Mouse (Mus musculus) gastrocnemius, adult 18-20 months (tissue): ENCODE measurements around the gene Lin52. TPM values are rescaled to one million over a fixed set of nuclear protein-coding genes. Genes with fewer than 3 reads are reported as not detected.

ENCODE experiments used
- DNase-seq: peaks from one replicate; pipeline ENCODE4 v3.0.0; 2021; ENCODE audit warnings: low spot score
- long read RNA-seq, 2 experiments: library from polyadenylated mRNA; stranded (forward); transcript quantifications; one replicate each; pipeline ENCODE4 v2.0.0; 2021
- total RNA-seq, 2 experiments: library from RNA; stranded (reverse); gene quantifications; 2 replicates each; pipeline ENCODE4 v1.2.3; 2021

Gene Lin52
- total RNA-seq, result 1 to 10 TPM; 7.4 to 9.2 TPM
- long read RNA-seq, experiment 1, transcript Lin52-201 (6 exons, 2,270 nt), result major isoform, 17 of 19 reads
- long read RNA-seq, experiment 1, partial matches to known transcripts, result 0 of 19 reads
- long read RNA-seq, experiment 1, other reads (novel, unspliced or antisense), result 2 of 19 reads
- long read RNA-seq, experiment 2, transcript Lin52-201 (6 exons, 2,270 nt), result major isoform, 20 of 25 reads
- long read RNA-seq, experiment 2, partial matches to known transcripts, result 1 of 25 reads
- long read RNA-seq, experiment 2, other reads (novel, unspliced or antisense), result 4 of 25 reads

GRCm38 (mm10) chr12:84450718-84451646 is at the start of gene Lin52, which contains the start of gene Aldh6a1:
Gene Lin52, plus strand, starts transcription at chr12:84451422.
Gene Aldh6a1, minus strand, starts transcription at chr12:84451004.
- peak; percentile 99 for DNase-seq

- DNase-seq, result no peak
Observed at GRCm38 (mm10) chr12:84402923-84403322, 48.3 kb upstream of the Lin52 start.

GRCm38 (mm10) chr12:84404541-84404940 is 46.7 kb upstream of the Lin52 start:
- DNase-seq, result no peak

DNA sequence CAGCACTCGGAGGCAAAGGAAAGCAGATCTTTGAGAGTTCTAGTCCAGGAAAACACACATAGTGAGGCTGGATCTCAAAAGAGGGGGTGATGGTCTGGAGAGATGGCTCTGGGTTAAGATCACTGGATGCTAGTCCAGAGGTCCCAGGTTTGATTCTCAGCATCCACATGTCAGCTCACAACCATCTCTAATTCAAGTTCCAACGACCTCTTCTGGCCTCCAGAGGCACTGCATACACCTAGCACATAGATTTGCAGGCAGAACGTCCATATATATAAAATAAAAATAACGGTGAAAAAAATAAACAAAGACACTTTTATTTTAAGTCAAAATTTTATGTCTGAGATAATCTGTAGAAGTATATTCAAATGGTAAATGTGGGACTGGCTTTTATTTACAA is 44.0 kb upstream of the Lin52 start:
- DNase-seq, result no peak

GRCm38 (mm10) chr12:84407874-84408818 is 43.1 kb upstream of the Lin52 start:
- no peak for DNase-seq

- DNase-seq, result peak; percentile 89
Observed at GRCm38 (mm10) chr12:84408819-84409507, 42.3 kb upstream of the Lin52 start, which contains the start of the genes Entpd5 and Bbof1. Gene Entpd5, minus strand, starts transcription at chr12:84409029. Gene Bbof1, plus strand, starts transcription at chr12:84409071.

- peak; percentile 73 for DNase-seq
Observed at GRCm38 (mm10) chr12:84416834-84417604, 34.2 kb upstream of the Lin52 start, which contains the start of gene Rnf113a2. Gene Rnf113a2, plus strand, starts transcription at chr12:84417196.

DNA sequence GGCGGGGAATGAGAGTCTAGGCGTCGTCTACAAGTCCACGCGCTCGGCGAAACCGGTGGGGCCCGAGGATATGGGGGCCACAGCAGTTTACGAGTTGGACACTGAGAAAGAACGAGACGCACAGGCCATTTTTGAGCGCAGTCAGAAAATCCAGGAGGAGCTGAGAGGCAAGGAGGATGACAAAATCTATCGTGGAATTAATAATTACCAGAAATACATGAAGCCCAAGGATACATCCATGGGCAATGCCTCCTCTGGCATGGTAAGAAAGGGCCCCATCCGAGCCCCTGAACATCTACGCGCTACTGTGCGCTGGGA is 33.7 kb upstream of the Lin52 start:
- DNase-seq, result no peak

DNA sequence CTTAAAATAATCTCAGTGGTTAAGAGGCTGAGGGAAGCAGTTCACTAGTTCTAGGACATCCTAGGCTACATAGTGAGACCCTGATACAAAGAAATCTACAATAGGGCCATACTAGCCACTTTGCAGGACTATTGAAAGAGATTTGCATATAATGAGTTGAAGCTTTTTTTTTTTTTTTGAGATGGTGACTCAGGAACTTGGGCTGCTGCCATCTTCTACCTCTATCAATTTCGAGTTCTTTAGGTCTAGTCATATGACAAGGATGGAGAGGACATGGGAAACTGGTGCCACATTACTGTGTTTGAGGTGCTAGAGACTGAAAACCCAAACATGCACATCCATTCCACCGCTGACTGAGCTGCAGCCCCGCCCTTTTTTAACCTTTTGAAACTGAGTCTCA is 27.2 kb upstream of the Lin52 start:
- DNase-seq, result no peak

DNA sequence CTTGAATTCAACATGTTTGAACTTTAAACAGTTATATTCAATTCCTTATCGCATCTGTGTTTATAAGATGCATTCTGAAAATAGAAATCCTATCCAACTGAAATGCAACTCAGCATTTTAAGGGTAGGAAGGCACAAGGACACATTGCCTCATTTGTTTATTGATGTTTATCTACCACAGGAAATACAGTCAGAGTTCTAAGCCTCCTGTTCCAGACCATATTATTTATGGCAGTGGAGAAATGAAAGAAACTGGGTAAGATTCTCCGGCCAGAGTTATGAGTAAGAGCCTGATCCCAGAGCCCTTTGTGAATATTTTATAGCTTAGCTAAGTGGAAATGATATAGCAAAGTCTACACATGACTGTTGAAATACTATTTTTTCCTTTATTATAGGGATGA is 21.4 kb upstream of the Lin52 start:
- DNase-seq, result no peak

- no peak for DNase-seq
Observed at GRCm38 (mm10) chr12:84438697-84439096, 12.5 kb upstream of the Lin52 start.

DNA sequence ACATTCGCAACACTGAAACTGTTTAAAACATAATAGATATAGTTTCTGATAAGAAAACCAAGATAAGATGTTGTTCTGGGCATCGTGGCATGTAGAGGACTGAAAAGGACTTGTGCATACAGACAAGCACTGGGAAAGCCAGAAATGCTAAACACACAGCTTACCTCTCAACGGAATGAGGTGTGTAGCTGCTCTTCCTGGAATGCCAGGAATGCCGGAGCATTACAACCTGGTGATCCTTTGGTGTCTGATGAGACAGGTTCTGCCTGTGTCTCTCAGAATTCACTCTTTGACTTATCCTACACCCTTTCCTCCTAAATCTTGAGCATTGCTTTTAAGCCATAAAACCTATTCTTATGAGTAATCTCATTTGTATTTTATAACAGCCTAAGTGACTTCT is 8.7 kb upstream of the Lin52 start:
- no peak for DNase-seq

DNA sequence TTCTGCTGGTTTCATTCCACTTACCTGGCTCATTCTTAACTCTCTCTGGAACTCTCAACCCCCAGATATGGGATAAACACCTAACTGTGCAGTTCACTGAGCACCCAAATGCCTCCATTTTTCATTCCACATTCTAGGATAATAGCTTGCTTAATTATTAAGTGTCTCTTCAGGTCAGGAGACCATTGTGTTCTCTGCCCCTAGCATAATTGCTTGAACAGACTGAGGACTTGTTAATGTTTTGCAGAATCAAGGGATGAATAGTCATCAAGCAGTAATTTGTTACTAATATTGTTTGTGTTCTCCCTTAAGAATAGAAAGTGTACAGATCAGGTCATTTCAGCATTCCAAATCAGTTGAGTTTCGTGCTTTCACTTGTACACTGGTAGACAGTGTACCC is 3.8 kb upstream of the Lin52 start:
- DNase-seq, result no peak

- DNase-seq, result no peak
Observed at GRCm38 (mm10) chr12:84448181-84448580, 3.0 kb upstream of the Lin52 start.

- peak; percentile 2 for DNase-seq
Observed at GRCm38 (mm10) chr12:84449887-84450286, 1.3 kb upstream of the Lin52 start.

DNA sequence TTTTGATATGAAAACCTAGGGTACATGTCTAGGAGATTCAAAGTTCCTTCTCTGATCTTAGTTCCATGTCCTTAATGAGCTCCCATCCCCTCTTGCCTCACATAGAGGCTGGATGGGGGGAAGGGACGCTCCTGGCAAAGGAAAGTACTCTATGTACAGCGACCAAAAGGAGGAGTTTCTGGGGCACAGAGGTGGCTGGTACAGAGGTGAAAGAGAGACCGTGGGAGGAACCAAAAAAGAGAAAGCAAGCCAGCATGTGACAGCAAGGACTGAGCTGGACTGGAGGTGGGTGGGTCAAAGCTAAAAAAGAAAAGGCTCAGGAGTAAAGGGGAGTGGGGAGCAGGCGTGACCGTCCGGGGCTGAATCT is 888 bp upstream of the Lin52 start:
- DNase-seq, result peak; percentile 51

GRCm38 (mm10) chr12:84451801-84452200 is 579 bp downstream of the Lin52 start:
- DNase-seq, result peak; percentile 3

- no peak for DNase-seq
Observed at GRCm38 (mm10) chr12:84456911-84457310, 5.7 kb downstream of the Lin52 start.

- no peak for DNase-seq
Observed at GRCm38 (mm10) chr12:84459845-84460244, 8.6 kb downstream of the Lin52 start.

DNA sequence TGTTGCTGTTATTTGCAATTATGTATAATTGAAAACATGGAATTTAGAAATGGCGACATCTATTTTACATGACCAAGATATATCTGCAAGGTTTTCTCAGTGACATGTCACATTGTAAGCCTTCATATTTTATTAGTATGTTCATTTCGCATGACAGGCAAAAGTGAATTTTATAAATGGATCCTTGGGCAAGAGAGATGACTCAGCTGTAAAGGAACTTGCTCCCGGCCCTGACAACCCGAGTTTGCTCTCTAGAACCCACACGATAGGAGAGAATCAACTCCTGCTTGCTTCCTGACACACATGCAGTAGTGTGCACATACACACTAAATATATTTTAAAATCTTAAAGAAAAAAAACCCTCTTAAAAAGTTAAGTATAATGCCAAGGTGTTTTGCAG is 10.2 kb downstream of the Lin52 start:
- no peak for DNase-seq
